Mouse (Mus musculus) adrenal gland, adult 18-20 months (tissue): ENCODE measurements around the gene Ddx1. TPM values are rescaled to one million over a fixed set of nuclear protein-coding genes. Genes with fewer than 3 reads are reported as not detected.

ENCODE experiments used
- DNase-seq, 2 experiments: peaks; one replicate each; pipeline ENCODE4 v3.0.0; 2021 to 2022; ENCODE audit warnings: low spot score in 2 of 2
- long read RNA-seq, 2 experiments: library from polyadenylated mRNA; stranded (forward); transcript quantifications; one replicate each; pipeline ENCODE4 v2.0.0; 2021
- total RNA-seq, 2 experiments: library from RNA; stranded (reverse); gene quantifications; 1 replicate in 1 of 2; 2 replicates in 1 of 2; pipeline ENCODE4 v1.2.3; 2021

Ddx1 gene
- total RNA-seq, result 10 to 100 TPM; 71.3 to 80.1 TPM
- long read RNA-seq, experiment 1, full-length matches to known transcripts, result 74 of 82 reads
- long read RNA-seq, experiment 1, partial matches to known transcripts, result 5 of 82 reads
- long read RNA-seq, experiment 1, other reads (novel, unspliced or antisense), result 3 of 82 reads
- long read RNA-seq, experiment 2, full-length matches to known transcripts, result 312 of 337 reads
- long read RNA-seq, experiment 2, partial matches to known transcripts, result 20 of 337 reads
- long read RNA-seq, experiment 2, other reads (novel, unspliced or antisense), result 5 of 337 reads

DNA sequence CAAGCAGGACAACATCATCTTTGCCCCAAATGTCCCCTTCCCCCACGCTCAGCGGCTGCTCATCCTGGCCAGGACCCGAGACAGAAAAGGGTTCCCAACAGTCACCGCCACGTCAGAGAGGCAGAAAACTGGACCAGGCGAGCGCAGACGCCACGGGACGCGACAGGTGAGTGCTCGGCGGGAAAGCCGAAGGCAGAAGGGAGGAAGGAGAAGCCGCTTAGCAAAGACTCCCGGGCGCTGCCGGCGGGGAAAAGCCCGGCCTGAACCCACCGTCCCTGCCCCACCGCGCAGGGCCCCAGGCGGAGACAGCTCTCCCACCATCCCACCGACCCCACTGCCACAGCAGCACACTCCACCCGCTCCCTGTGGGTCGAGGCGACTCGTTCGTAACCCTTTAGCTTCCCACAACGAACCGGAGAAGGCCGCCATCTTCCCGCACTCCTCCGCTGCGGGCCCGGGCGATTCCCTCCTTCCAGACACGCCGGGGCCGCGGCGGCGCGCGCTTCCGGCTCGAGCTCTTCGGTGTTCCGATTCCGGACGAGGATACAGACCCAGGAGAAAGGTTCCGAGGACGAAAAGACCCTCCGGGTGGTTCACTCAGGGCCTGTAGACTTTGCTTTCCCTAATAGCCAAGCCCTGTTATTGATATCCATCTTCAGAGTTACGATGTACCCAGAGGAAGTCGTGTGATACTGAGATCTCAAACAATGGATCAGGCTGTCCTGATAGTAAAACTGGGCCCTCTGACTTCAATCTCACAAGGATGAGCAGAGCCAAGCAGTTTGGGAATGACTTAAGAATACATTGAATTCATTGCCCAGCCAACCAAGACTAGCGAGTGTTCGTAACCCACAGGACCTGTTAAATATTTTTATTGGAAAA is at the start of gene Ddx1:
TSS of gene Ddx1 (minus strand) at position 523 of the 882 bp plus-strand sequence.
- peak; percentile 75 to 76 for DNase-seq

DNA sequence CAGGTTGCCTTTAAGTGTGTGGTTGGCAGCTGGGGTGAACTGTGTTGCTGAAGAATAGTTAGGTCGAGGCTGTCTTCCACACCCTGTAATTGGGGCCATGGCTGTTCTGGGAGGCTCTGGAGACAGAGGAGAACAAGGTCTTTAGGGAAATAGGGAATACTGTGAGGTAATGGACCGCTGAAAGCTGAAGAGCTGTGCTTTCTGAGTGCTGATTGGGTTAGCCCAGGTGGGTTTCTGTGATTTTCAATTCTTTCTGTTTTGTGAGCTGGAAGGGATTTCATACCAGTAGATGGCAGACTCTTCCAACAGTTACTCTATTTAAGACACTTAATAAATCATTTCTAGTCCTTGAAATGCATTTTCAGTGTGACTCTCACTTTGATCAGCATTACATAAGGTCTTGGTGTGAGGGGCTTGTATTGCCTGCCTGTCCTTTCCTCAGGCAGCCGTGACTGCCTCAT is 44.4 kb upstream of the Ddx1 start:
- no peak for DNase-seq

DNA sequence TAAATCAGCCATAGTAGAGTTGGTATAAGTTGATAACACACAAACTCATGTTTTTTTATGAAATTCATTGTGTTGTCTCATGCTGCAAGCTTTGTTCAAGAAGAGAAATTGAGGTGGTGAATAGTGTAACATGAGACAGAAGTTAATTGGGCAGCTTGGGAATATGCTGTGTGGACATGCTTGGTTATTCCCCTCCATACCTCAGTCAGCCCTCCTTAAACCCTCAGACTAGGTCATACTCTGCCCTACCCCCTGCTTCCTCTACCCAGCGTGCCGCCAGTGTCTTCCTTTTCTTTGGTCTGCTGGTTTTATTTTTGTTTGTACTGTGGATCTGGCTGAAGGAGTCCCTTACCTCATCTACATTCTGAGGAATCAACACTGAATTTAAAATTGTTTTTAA is 42.4 kb upstream of the Ddx1 start:
- no peak for DNase-seq

DNA sequence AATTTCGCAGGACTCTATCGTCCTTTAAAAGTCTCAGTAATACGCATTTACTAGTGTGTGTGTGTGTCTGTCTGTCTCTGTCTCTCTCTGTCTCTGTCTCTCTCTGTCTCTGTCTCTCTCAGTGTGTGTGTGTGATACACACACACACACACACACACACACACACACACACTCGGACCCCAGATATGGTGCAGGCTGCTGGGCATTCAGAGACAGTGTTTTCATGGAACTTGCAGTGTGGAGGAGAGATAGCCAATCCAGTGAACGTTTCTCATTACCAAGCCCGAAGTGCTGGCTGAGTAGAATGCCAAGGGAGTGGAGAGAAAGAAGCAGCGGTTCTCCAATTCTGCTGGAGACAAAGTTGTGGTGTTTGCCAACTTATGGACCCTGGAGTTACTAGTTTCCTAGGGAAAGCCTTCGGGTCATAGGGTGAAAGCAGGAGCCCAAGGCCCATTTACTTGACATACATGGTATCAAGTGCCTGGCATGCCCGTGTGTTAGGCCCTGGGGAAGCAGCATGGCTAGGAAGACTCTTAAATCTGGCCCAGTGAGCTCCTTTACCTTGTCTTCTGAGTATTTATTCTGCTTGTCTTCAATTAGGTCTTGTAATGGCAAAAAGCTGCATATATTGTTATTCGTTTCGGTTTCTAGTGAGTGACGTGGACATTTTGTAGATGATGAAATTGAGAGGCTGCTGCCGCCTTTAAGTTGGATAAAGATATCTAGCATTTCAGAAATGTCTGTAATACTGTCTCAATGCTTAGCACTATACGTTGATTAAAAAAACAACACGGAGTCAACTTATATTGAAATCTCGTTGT is 20.8 kb upstream of the Ddx1 start:
- no peak for DNase-seq

DNA sequence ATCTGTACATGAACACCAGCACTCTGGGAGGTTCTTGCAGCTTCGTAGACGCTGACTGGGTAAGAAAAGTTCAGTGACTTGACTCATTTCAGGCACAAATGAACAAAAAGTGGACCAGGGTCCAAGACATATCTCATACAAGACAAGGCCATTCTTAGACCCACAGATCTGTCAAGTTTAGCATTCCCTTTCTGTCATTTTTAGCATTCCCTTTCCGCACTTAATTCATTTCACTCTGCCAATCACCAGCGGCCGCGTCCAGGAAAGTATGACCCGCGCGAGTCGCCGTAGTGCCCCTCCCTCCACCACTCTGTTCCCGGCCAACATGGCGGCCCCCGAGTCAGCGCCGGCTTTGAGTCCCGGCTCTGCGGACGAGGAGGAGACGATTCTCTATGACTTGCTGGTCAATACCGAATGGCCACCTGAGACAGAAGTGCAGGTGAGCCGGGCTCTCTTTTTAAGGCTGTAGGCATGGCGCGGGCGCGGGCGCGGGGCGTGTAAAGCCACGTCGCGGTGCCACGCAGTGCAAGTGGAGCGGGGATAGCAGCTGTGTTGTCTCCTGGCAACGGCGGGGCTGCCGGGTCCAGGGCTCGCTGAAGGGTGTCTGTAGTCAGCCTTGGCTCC is 19.9 kb upstream of the Ddx1 start, which contains the start of gene Nbas:
TSS of gene Nbas (plus strand) at position 308 of the 624 bp plus-strand sequence.
- DNase-seq, result peak; percentile 91

DNA sequence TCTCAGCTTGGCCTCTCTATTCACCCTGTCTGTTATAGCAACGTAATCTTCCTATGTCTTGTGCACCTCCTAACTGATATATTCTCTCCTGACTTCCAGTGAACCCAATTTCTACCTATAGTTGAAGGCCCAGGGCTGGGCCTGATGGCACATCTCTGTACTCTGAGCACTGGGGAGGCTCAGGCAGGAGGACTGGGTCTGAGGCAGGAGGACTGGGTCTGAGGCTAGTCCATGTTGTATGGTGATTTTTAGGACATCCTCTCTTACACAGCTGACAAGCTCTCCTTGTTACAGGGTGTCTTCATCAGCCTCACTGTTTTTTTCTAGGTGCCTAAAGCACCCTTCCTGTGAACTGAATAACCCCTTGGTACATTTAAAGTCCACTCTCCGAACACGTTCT is 19.4 kb upstream of the Ddx1 start:
- DNase-seq, result no peak

DNA sequence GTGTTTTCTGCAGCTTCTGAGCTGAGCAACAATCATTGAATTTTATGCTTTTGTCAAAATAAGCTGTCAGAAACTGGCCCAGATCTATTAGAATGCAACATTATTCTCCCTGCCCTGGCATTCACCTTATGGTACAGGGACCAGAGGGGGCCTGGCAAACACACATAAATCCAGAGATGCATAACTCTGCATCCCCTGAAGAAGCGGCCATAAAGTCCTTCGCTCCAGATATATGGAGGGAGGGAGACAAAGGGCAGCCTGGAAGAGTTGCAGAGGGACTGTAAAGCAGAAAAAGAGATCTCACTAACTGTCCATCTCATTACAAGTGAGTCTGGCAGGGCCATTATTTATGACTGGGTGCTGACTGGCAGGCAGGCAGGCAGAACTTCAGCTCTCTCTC is 6.7 kb upstream of the Ddx1 start:
- DNase-seq, result no peak

DNA sequence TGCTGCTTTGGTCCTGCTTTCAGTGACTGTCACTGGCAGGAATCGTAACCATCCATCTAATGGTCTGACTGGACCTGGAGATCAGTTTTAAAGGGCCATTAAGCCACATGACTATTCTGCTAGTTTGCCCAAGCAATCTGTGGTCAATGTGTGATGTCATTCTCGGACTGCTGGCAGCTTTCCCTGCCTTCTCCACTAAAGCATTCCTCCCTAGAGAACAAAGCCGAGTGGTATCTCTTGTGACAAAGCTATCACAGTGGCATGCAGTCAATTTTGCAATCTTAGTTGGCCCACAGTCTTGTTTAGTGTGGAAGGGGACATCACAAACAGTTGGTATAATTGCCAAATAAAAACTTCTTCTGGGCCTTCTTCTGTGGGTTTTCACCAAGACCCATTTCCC is 6.1 kb upstream of the Ddx1 start:
- no peak for DNase-seq

DNA sequence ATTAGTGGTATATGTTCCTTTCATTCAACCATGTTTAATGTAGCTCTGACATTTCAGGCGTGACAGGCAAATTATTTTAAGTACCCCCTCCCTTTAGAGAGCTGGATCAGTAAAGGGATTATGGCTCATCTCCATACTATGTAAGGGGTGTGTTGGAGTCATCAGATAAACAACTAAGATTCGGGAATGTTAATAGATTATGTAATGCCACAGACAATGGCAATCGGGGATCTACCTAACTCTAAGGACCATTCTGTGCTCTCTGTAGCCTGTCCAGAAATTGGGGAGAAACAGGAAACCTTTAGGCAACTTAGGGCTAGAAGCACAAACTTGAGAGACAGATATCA is 533 bp upstream of the Ddx1 start:
- no peak for DNase-seq

DNA sequence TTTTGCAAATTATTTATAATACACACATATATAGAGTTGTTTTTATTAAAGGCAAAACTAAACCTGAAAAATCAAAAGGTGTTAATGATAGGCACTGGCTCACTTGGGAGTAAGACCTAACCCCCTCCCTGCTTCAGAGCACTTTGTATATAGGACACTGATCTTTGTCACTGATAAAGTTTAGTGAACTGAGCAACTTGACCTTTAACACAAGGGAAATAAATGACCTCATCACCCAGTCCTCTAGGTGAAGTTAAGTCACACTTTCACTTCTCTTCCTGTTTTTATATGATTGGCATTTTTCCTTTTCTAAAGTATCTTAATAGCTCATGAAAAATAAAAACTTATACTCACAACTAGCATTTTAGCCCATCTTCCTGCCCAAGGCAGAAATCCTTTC is 6.6 kb downstream of the Ddx1 start:
- no peak for DNase-seq

DNA sequence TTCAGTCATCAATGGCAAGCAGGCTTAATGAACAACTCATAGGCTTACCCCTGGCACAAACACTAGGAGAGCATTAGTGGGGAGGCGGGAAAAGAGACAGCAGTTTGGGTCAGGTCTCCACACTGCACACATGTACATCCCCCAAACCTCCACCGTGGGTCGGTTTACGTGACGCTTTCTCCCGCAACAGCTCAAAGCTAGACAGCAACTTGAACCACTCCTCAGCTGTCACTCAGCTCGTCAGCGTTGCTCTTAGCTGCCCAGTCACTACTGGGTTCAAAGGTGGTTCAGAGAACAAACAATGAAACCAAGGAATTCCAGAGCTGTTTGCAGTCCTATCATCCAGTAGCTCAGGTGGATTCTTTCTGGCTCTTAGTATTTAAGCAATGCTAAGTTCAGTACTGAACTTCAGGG is 30.9 kb downstream of the Ddx1 start:
- no peak for DNase-seq

DNA sequence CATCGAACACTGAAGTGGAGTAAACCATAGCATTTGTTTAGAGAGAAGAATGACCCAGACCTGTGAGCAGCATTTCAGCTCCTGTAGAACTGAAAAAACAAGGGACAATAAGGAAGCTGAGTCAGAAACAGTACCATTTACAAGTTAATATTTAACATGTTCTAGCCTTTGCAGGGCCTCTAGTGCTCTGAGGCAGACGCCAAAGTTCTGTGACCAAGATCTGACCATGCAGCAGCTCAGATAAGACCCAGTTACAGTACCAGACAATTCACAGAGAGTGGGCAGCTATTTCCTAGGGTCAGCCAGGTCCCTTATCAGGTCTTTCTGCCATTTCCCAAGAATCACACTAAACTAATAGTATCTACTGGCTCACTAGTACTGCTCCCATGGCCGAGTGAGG is 31.4 kb downstream of the Ddx1 start:
- no peak for DNase-seq

DNA sequence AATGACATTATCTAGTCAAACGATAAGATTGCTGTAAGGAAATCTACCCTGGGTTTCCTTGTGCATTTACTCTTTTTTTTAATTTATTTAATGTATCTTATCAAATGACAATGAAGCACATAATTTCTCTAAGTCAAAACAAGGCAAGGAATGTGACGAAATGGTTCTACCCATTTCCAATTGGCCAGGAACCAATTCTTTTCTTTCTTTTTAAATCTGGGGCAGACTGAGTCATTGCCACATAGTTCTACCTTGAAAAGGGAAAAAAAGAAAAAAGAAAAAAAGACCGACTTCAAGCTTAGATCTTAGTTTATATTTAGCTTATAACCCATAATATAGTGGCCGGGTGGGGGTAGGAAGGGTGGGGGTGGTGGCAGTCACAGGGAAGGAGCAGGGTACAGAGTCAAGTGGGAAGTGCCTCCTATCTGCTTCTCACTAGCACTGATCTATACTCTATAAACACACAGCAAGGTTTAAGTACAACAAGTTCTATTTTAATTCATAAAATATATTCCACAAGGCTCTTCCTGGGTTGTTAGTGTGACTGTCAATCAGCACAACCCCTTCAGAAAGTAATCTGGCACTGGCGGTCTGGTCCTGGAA is 32.4 kb downstream of the Ddx1 start:
- DNase-seq, result no peak

DNA sequence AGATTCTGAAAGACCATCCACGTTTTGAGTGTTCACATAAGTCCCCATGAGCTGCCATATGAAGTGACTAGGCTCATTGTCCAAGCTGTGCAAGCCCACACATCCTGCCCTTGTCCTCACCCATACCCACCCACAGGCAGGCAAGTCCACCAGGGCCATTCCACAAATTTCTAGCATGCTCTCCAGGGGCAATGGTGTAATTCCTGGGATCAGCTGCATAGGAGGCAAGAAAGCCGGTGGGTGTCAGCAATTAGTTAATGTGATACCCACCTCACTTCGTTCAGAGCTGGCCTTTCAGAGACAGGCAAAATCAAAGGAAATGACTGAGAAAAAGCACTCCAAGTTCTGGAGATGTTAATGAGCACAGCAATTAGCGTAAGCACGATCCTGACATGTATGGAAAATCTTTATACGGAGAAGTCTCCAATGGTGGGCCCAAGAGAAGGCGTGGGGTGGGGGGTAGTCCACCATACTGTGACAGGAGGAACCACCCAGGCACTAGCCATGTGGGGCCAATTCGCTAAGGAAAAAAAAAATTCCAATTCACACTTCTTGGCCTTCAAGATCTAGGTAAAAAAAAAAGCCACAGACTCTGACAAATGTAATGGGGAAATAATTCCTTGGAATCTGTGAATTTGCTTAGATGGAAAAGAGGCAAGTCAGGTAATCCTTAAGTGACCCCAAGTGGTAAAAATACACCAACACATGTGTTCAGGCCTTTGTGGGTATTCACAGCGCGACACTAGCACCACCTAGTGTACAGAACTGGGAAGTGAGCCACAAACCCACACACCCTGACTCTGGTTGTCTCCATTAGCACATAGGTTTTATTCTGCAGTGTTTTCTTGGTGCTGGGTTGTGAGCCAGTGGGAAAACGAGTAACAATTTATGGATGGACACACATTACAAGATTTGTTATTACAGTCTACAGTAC is 34.4 kb downstream of the Ddx1 start:
- peak; percentile 76 to 80 for DNase-seq

DNA sequence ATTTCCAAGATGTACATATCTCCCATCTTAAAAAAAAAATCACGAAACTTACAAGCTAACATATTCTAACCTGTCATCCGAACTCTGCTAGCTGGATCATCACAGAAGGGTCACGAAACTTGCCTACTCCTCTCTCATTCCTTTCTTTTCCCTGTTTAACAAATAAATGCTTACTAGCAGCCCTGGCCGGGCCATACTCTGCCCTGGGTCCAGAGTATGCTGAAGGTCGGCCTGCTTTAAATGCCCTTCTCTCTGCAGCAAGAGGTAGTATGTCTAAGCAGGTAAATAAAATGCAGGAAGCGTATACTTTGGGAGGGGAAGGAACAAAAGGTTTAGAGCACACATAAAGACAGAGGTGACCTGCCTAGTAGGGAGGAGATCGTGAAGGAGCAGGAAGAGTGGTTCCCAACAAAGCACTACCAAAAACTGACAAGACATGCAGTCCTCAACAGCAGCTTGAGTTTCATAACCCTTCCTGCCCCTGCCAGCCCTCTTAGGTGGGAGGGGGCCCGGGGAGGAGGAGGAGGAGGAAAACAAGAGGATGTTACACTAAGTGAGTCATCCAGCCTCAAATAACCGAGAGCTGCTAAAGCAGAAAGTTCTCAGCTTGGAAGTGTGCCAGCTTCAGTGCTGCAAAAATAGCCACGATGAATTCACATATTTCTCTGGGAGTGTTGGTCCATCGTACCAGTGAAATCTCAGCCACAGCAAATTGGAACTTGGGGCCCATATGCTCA is 37.1 kb downstream of the Ddx1 start:
- DNase-seq, result peak in 1 of 2 experiments; percentile 35

DNA sequence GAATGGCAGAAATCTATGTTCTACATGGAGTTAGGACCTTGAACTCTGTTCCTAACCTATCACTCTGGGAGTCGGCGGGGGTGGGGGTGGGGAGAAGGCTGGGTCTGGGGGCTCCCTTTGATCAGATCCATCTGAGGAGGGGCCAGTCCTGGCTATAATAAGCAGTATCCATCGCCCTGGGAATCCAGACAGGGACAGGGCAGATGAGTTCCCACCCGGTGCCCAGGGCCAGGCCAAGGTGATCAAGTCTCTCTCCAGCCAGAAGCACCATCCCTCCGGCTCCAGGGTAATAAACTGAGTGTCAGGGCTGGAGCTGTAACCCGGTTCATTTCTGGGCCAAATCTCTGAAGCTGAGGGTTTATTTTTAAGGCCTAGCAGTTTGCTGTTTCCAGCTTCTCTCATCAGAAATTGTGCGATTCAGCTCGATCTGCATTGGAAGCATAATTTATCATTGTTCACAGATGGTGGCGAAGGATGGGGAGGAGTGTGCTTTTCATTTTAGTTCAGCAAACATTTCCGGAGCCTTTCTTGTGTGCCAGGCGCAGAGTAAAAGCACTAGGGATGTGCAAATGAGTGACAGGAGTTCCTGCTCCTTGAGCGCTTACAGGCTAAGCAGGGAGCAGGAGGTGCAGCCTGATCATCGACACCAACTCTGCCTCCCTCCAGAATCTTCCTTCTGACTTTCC is 39.2 kb downstream of the Ddx1 start:
- no peak for DNase-seq

DNA sequence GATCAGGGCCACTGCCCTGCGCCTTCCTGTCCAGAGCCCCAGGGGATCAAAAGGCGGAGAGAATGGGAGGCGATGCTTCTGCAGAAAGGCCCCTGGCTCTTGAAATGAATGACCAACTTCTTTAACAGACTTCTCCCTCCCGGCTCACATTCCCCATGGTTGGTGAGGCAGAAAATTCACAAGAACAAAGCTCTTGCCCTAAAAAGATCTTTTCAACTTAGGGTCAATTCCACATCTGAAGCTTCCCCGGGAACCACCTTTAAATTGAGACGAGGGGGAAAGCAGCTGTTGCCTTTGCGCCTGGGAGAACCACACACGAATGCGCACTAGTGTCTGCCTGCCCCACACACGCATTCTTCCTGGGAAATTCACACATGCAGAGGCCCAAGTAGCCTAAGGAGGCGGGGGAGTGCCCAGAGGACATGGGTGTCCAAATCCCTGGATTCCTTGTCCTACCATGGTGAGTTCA is 40.0 kb downstream of the Ddx1 start:
- no peak for DNase-seq

DNA sequence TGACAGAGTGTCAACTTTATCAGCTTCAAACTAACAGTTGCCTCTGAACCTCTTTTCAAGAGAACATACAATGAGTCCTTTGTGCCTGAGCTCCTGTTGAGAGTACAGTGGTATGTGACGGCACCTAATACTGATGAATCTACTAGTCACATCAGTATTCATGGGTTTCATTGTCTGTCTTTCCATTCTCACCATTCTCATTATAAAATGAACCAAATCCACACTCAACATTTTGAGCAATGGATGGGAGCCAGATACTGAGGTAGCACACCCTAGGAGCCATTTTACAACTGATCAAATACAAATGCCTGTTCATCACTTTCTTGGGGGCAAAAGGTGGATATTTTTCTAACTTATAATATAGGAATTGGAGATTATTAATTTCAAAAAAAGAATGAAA is 40.5 kb downstream of the Ddx1 start:
- no peak for DNase-seq
